ENCODE assay signal across 26 mouse cellular contexts in the genomic region with DNA sequence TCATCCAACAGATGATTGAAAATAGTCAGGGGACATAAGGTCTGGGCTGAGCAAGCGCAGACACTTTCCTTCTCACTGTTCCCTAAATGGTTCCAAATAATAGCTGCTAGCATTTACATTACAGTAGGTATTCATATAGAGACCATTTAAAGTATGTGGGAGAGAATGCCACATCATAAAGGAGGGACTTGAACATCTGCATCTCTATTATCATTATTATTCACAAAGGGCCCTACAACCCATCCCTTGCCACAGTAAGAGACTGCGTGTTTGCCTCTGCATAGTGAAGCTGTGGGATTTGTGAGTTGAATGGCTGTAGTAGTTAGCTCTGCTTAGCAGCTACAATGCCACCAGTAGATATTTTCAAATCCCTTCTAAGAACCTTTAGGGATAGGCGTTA.
"Had no signal": no experiment of that assay in that cellular context is flagged by ENCODE, and none has a peak within 500 bp of the region (broad histone marks: within the 10 kb centered on the region; RNA-seq: fewer than 3 reads in every experiment).

No protein-coding gene starts in this region.

- H3K27ac ChIP-seq: gastrocnemius, adult 2 months; heart, embryonic 10.5 days; hindbrain, embryonic 10.5 days; hindbrain, embryonic 12.5 days; hindbrain, embryonic 14.5 days; intestine, embryonic 15.5 days; limb, embryonic 10.5 days; limb, embryonic 12.5 days; liver, embryonic 13.5 days; liver, embryonic 15.5 days had no signal

- DNase-seq: gastrocnemius, adult 2 months; gastrocnemius, postnatal 10 days; gastrocnemius, postnatal 25 days; heart, adult 18-20 months; heart, postnatal 10 days; heart, postnatal 4 days; kidney, adult 18-20 months; kidney, adult 8-10 months; kidney, postnatal 10 days; kidney, postnatal 25 days; kidney, postnatal 4 days; layer of hippocampus, adult 9-11 months; liver; liver, embryonic 13.5 days had no signal

- ATAC-seq: hindbrain, embryonic 16.5 days; inflammation-experienced regulatory T-cells, adult 6 months; intestine, embryonic 15.5 days; intestine, postnatal 0 days had no signal

- H3K4me3 ChIP-seq: gastrocnemius, adult 2 months; heart, embryonic 10.5 days; heart, embryonic 12.5 days; hindbrain, embryonic 10.5 days; hindbrain, embryonic 12.5 days; intestine, embryonic 15.5 days; limb, embryonic 10.5 days; limb, embryonic 12.5 days; liver, embryonic 13.5 days; liver, embryonic 15.5 days had no signal
